Mouse (Mus musculus) spleen, adult 2 months (tissue): ENCODE data around the gene Lman2.

Experiments
- CTCF ChIP-seq: fragments of 200-500 bp; IDR thresholded peaks from 2 replicates; pipeline ENCODE4 v1.5.1; 2011; ENCODE audit warnings: mild to moderate bottlenecking, inconsistent platforms; ENCODE audit not compliant: insufficient read depth, insufficient read length, insufficient replicate concordance; ENCODE audit errors: extremely low read depth
- POLR2A ChIP-seq: fragments of 200-500 bp; IDR thresholded peaks from 2 replicates; pipeline ENCODE4 v1.6.1; 2011; ENCODE audit warnings: low read depth, low read length, inconsistent platforms

GRCm38 (mm10) chr13:55327169-55327568 is 35.4 kb downstream of the Lman2 start:
- TF ChIP-seq POLR2A: no peak
- no peak for TF ChIP-seq CTCF
